Mouse (Mus musculus): ENCODE results near the gene Coq2.

The Coq2 gene

DNA sequence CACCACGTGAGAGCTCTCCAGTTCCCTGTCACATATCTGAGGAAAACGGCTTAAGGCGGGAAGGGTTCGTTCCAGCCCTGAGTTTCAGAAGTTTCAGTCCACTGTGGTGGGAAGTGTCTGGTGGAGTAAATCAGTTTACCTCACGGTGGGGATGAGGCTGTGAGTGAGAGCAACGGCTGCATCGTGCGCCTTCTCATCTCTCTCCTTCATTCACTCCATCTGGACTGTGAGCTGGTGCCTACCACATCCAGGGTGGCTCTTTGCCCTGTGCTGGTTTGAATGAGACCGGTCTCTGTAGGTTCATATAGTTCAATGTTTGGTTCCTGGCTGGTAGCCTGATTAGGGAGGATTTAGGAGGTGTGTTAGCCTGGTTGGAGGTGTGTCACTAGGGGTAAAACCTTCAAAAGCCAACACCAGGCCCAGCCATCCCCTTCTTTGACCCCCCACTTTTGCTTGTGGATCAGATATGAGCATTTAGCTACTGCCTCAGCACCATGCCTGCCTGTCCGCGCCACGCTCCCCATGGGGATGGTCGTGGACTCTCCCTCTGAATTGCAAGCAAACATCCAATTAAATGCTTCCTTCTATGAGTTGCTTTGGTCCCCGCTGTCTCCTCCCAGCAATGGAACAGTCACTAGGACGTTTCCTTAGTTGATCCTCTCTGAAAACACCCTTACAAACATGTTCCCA is 55.2 kb downstream of the Coq2 start:
- DNase-seq, result no peak

- no peak for DNase-seq
Observed at GRCm38 (mm10) chr5:100613896-100614768, 60.8 kb downstream of the Coq2 start.

GRCm38 (mm10) chr5:100607868-100608267 is 67.1 kb downstream of the Coq2 start:
- DNase-seq, result no peak

DNA sequence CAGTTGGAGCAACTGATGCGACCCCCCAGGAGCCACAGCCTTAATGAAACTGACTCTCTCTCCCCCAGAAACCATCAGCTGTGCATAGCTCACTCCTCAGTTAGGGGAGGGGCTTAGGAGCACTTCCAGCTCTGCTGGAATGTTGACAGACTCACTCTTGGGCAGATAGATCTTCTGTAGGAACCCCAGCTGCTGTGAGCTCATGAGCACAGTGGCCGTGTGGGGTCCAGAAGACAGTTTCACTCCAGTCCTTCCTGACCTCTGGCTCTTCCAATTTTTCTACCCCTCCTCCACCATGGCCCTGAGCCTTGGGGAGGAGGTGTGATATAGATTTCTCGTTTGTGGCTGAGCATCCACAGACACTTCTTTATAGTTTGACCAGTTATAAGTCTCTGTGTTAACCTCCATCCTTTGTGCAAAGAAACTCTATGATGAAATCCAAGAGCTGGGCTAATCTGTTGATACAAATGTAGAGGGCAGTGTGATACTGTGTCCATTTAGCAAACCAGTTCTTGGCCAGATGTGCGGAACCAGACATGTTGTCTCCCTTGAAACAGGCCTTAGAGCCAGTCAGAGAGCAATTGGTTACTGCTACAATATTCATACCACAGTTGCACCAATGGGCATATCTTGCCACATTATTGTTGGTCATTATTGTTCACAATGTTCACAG is 67.7 kb downstream of the Coq2 start:
- DNase-seq, result no peak

- no peak for DNase-seq
Observed at GRCm38 (mm10) chr5:100605828-100606229, 69.1 kb downstream of the Coq2 start.

All from cerebellum, adult 9-10 months (tissue).